Mouse (Mus musculus): Measurements from ENCODE around the gene Spns1. TPM values are rescaled to one million over a fixed set of nuclear protein-coding genes. Genes with fewer than 3 reads are reported as not detected.
"Not testable (repeated sequence)": the region's sequence is repeated elsewhere in the genome, so short reads cannot be mapped to it uniquely, and the experiment has no call there.

Gene Spns1
- total and polyA plus RNA-seq, 3 experiments, result 36.4 to 61.7 (median 42.6) TPM

- Histone ChIP-seq H3K4me1 (ENCODE audit: control insufficient read depth in 1 of 2, insufficient read depth in 2 of 2) (peaks cover under 1 to 4% of the 10 kb centered on the region in 2 experiments), H3K4me3 (replicated peaks in 1 of 3; ENCODE audit: low read depth in 2 of 3, low read length in 2 of 3, poor library complexity in 1 of 3) (no peak overlapping the region), H3K4me2 (ENCODE audit: insufficient read depth, low read depth, poor library complexity, severe bottlenecking) (no peak overlapping the region), H3K27me3 (replicated peaks) (peaks cover 12% of the 10 kb centered on the region), H3K9me3 (replicated peaks; ENCODE audit: low read length) (peaks cover 11% of the 10 kb centered on the region), H3K9ac (ENCODE audit: insufficient read depth, low read depth) (no peak overlapping the region), H3K27ac (ENCODE audit: insufficient read depth, low read depth) (no peak overlapping the region), H3K36me3 (replicated peaks in 1 of 2; ENCODE audit: control insufficient read depth in 1 of 2, insufficient read depth in 1 of 2, low read length in 1 of 2) (no peaks in the 10 kb centered on the region), H3K79me2 (replicated peaks; ENCODE audit: control insufficient read depth, extremely low read depth, insufficient read depth, poor library complexity, severe bottlenecking) (no peaks in the 10 kb centered on the region)
- in situ Hi-C loops (cut with MboI; ENCODE audit: low pct_ligation_motif_present, low pct_unique_long_range_greater_than_20kb, low sequenced_read_pairs), result no loop called here
- DNase-seq (ENCODE audit: extremely low read depth), result no peak
- dilution Hi-C loops (cut with MboI; ENCODE audit: extremely low pct_ligation_motif_present, extremely low pct_unique_long_range_greater_than_20kb, low sequenced_read_pairs), result no loop called here
- TF ChIP-seq MEF2A (IDR thresholded peaks at IDR 0.05; ENCODE audit: borderline replicate concordance, low read depth, low read length), result no peak
Observed at GRCm38 (mm10) chr7:126329907-126330645, 47.2 kb downstream of the Spns1 start.

GRCm38 (mm10) chr7:126328848-126329247 lies 48.4 kb downstream of the Spns1 start:
- dilution Hi-C loops (cut with MboI; ENCODE audit: extremely low pct_ligation_motif_present, extremely low pct_unique_long_range_greater_than_20kb, low sequenced_read_pairs); in situ Hi-C loops (cut with MboI; ENCODE audit: low pct_ligation_motif_present, low pct_unique_long_range_greater_than_20kb, low sequenced_read_pairs): not testable (repeated sequence)
- peak; percentile 61 for TF ChIP-seq ZNF384 (IDR thresholded peaks at IDR 0.05; ENCODE audit: low read depth, low read length)

GRCm38 (mm10) chr7:126325576-126326273 lies 51.5 kb downstream of the Spns1 start:
- dilution Hi-C loops (cut with MboI; ENCODE audit: extremely low pct_ligation_motif_present, extremely low pct_unique_long_range_greater_than_20kb, low sequenced_read_pairs); DNase-seq (ENCODE audit: extremely low read depth); H3K27ac ChIP-seq (ENCODE audit: insufficient read depth, low read depth); H3K9me3 ChIP-seq (replicated peaks; ENCODE audit: low read length); H3K36me3 ChIP-seq (replicated peaks in 1 of 2; ENCODE audit: control insufficient read depth in 1 of 2, insufficient read depth in 1 of 2, low read length in 1 of 2); H3K4me3 ChIP-seq (replicated peaks in 1 of 3; ENCODE audit: low read depth in 2 of 3, low read length in 2 of 3, poor library complexity in 1 of 3); H3K79me2 ChIP-seq (replicated peaks; ENCODE audit: control insufficient read depth, extremely low read depth, insufficient read depth, poor library complexity, severe bottlenecking); in situ Hi-C loops (cut with MboI; ENCODE audit: low pct_ligation_motif_present, low pct_unique_long_range_greater_than_20kb, low sequenced_read_pairs); H3K27me3 ChIP-seq (replicated peaks); H3K9ac ChIP-seq (ENCODE audit: insufficient read depth, low read depth): not testable (repeated sequence)
- Histone ChIP-seq H3K4me1 (ENCODE audit: control insufficient read depth in 1 of 2, insufficient read depth in 2 of 2) (peaks cover 7 to 16% of the 10 kb centered on the region in 2 experiments), H3K4me2 (ENCODE audit: insufficient read depth, low read depth, poor library complexity, severe bottlenecking) (peak overlapping the region; percentile 25)

More at GRCm38 (mm10) chr7:126328848-126329247, 48.4 kb downstream of the Spns1 start:
- not testable (repeated sequence) for H3K4me3 ChIP-seq (replicated peaks in 1 of 3; ENCODE audit: low read depth in 2 of 3, low read length in 2 of 3, poor library complexity in 1 of 3); H3K9ac ChIP-seq (ENCODE audit: insufficient read depth, low read depth); H3K27ac ChIP-seq (ENCODE audit: insufficient read depth, low read depth); H3K36me3 ChIP-seq (replicated peaks in 1 of 2; ENCODE audit: control insufficient read depth in 1 of 2, insufficient read depth in 1 of 2, low read length in 1 of 2); H3K79me2 ChIP-seq (replicated peaks; ENCODE audit: control insufficient read depth, extremely low read depth, insufficient read depth, poor library complexity, severe bottlenecking); DNase-seq (ENCODE audit: extremely low read depth); H3K4me2 ChIP-seq (ENCODE audit: insufficient read depth, low read depth, poor library complexity, severe bottlenecking)
- Histone ChIP-seq H3K9me3 (replicated peaks; ENCODE audit: low read length) (peaks cover 11% of the 10 kb centered on the region), H3K4me1 (ENCODE audit: control insufficient read depth in 1 of 2, insufficient read depth in 2 of 2) (peaks cover 7 to 16% of the 10 kb centered on the region in 2 experiments), H3K27me3 (replicated peaks) (peaks cover 12% of the 10 kb centered on the region)

GRCm38 (mm10) chr7:126324791-126325190 lies 52.5 kb downstream of the Spns1 start:
- in situ Hi-C loops (cut with MboI; ENCODE audit: low pct_ligation_motif_present, low pct_unique_long_range_greater_than_20kb, low sequenced_read_pairs), result no loop called here
- H3K27ac ChIP-seq (ENCODE audit: insufficient read depth, low read depth), result no peak overlapping the region
- DNase-seq (ENCODE audit: extremely low read depth), result no peak
- H3K4me2 ChIP-seq (ENCODE audit: insufficient read depth, low read depth, poor library complexity, severe bottlenecking), result peak overlapping the region; percentile 25
- H3K9me3 ChIP-seq (replicated peaks; ENCODE audit: low read length), result no peaks in the 10 kb centered on the region
- H3K27me3 ChIP-seq (replicated peaks), result peaks cover 3% of the 10 kb centered on the region
- H3K4me3 ChIP-seq (replicated peaks in 1 of 3; ENCODE audit: low read depth in 2 of 3, low read length in 2 of 3, poor library complexity in 1 of 3), result no peak overlapping the region
- no peaks in the 10 kb centered on the region for H3K36me3 ChIP-seq (replicated peaks in 1 of 2; ENCODE audit: control insufficient read depth in 1 of 2, insufficient read depth in 1 of 2, low read length in 1 of 2)
- TF ChIP-seq CTCF (conservative IDR thresholded peaks at IDR 0.05 in 1 of 2, IDR thresholded peaks at IDR 0.05 in 1 of 2; ENCODE audit: low read depth in 2 of 2, low read length in 2 of 2) (no peak), USF2 (conservative IDR thresholded peaks at IDR 0.05; ENCODE audit: low read depth, low read length) (0 out of 2 replicates have a peak, but pooled peaks have one; percentile 27), CHD1 (IDR thresholded peaks at IDR 0.05; ENCODE audit: low read depth, low read length) (no peak), UBTF (IDR thresholded peaks at IDR 0.05; ENCODE audit: low read depth, low read length) (no peak), ELF1 (IDR thresholded peaks at IDR 0.05; ENCODE audit: low read depth, low read length) (0 out of 2 replicates have a peak, but pooled peaks have one; percentile 12), USF1 (IDR thresholded peaks at IDR 0.05; ENCODE audit: low read depth, low read length) (peak; percentile 62), SMC3 (IDR thresholded peaks at IDR 0.05; ENCODE audit: low read depth, low read length) (no peak), BHLHE40 (IDR thresholded peaks at IDR 0.05; ENCODE audit: low read depth, low read length) (peak; percentile 46; the same call in 1 of the 2 replicates)
- H3K79me2 ChIP-seq (replicated peaks; ENCODE audit: control insufficient read depth, extremely low read depth, insufficient read depth, poor library complexity, severe bottlenecking), result no peaks in the 10 kb centered on the region
- H3K4me1 ChIP-seq (ENCODE audit: control insufficient read depth in 1 of 2, insufficient read depth in 2 of 2), result peaks cover 7 to 16% of the 10 kb centered on the region in 2 experiments
- dilution Hi-C loops (cut with MboI; ENCODE audit: extremely low pct_ligation_motif_present, extremely low pct_unique_long_range_greater_than_20kb, low sequenced_read_pairs), result no loop called here
- H3K9ac ChIP-seq (ENCODE audit: insufficient read depth, low read depth), result peak overlapping the region; percentile 32; the same call in 1 of the 2 replicates
